Mouse (Mus musculus) kidney, adult 2 months (tissue): ENCODE results near the gene Stk39. TPM values are rescaled to one million over a fixed set of nuclear protein-coding genes. Genes with fewer than 3 reads are reported as not detected.

Experiments
- DNase-seq: peaks from one replicate; pipeline ENCODE4 v3.0.0; 2021
- H3K27ac ChIP-seq: fragments of 200-500 bp; 2 replicates; pipeline ENCODE4 v1.5.1; 2012; ENCODE audit warnings: low read depth, low read length, control low read depth, inconsistent platforms; ENCODE audit not compliant: insufficient read depth
- H3K27me3 ChIP-seq: fragments of 200-500 bp; replicated peaks from 2 replicates; pipeline ENCODE4 v1.6.1; 2012; ENCODE audit warnings: mild to moderate bottlenecking, moderate library complexity, low read length, inconsistent platforms; ENCODE audit not compliant: control insufficient read depth, insufficient read depth
- H3K36me3 ChIP-seq: fragments of 200-500 bp; 2 replicates; pipeline ENCODE4 v1.6.1; 2012; ENCODE audit warnings: mild to moderate bottlenecking, moderate library complexity, low read length, inconsistent platforms; ENCODE audit not compliant: control insufficient read depth, insufficient read depth
- H3K4me1 ChIP-seq: fragments of 200-500 bp; 2 replicates; pipeline ENCODE4 v1.6.1; 2011; ENCODE audit warnings: low read length; ENCODE audit not compliant: control insufficient read depth, insufficient read depth
- H3K4me3 ChIP-seq: fragments of 200-500 bp; 2 replicates; pipeline ENCODE4 v1.5.1; 2011; ENCODE audit warnings: mild to moderate bottlenecking, low read depth, low read length, control low read depth; ENCODE audit not compliant: insufficient read depth
- CTCF ChIP-seq: fragments of 200-500 bp; conservative IDR thresholded peaks from 2 replicates; pipeline ENCODE4 v1.5.1; 2011; ENCODE audit warnings: low read depth, mild to moderate bottlenecking, control low read depth, low read length, moderate library complexity, mixed read lengths; ENCODE audit not compliant: insufficient read depth, insufficient read length
- POLR2A ChIP-seq: fragments of 200-500 bp; IDR thresholded peaks from one replicate; pipeline ENCODE4 v1.6.1; 2011; ENCODE audit warnings: low read depth, low read length, control low read depth
- WGBS: fragments of 180-500 bp; shearing (Covaris S2); methylation state at CpG from one replicate; pipeline ENCODE4 v1.1.7; 2018; 5-methylcytosine and 5-hydroxymethylcytosine counted together
- polyA plus RNA-seq: library from polyadenylated mRNA; depleted of rRNA; stranded (reverse); fragments of >200 nt; gene quantifications from 2 replicates; pipeline ENCODE4 v1.2.3, GENCODE M21; 2012

Gene Stk39
- polyA plus RNA-seq, 1 experiment = 14.6 TPM

DNA sequence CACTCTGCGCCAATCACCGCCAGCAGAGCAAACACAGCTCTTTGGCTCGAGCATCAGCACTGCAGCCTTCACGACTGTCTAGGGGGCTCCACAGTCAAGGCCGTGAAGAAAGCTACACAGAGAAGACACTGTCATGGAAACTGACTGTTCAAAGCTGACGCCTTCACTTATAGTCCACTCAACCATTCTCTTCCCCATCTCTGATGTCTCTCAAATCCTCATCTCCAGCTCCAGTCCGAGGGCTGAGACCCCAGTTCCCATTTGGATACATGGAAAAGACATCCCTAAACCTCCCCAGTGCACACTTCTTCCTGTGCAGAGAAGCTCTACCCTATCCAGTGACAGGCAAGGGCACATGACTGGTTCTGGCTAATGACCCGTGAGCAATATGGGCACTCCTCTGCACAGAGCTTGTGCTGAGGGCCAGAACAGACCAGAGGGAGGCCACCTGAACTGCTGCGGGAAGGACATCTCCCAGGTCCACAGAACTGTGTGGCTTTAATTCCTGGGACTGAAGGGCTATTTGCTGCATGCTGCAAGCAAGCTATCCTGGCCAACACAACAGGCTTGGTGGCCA, 38.2 kb downstream of the Stk39 start:
- TF ChIP-seq CTCF (no peak), POLR2A (no peak)
- H3K36me3 ChIP-seq = no peaks in the 10 kb centered on the region
- H3K4me1 ChIP-seq = peaks cover 15% of the 10 kb centered on the region
- 73% methylated on average over 9 of the region's 9 CpGs for WGBS
- no peaks in the 10 kb centered on the region for H3K27me3 ChIP-seq
- no peak for DNase-seq
- H3K4me3 ChIP-seq = no peak overlapping the region
- H3K27ac ChIP-seq = no peak overlapping the region

DNA sequence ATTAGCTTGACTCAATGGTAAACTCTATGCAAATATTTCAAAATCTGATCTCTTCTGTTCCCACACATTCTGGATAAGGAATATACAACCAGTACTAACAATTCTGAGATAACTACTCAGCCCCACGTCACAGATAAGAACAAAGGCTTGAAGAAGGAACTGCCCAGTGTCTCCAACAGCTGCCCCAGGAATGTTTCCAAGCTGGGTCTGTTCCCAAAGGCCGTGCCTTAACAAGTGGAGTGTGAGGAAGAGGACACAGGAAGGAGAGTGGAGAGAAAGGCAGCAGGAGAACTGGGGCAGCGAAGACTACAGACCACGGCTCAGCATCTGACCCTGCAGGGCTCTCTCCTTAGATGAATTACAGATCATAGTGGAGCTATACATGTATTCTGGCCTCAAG, 39.2 kb downstream of the Stk39 start:
- Histone ChIP-seq H3K27ac (no peak overlapping the region), H3K4me1 (peaks cover 15% of the 10 kb centered on the region), H3K4me3 (no peak overlapping the region), H3K27me3 (no peaks in the 10 kb centered on the region), H3K36me3 (no peaks in the 10 kb centered on the region)
- no peak for DNase-seq
- TF ChIP-seq CTCF (no peak), POLR2A (no peak)
- 68% methylated on average over 4 of the region's 4 CpGs for WGBS

DNA sequence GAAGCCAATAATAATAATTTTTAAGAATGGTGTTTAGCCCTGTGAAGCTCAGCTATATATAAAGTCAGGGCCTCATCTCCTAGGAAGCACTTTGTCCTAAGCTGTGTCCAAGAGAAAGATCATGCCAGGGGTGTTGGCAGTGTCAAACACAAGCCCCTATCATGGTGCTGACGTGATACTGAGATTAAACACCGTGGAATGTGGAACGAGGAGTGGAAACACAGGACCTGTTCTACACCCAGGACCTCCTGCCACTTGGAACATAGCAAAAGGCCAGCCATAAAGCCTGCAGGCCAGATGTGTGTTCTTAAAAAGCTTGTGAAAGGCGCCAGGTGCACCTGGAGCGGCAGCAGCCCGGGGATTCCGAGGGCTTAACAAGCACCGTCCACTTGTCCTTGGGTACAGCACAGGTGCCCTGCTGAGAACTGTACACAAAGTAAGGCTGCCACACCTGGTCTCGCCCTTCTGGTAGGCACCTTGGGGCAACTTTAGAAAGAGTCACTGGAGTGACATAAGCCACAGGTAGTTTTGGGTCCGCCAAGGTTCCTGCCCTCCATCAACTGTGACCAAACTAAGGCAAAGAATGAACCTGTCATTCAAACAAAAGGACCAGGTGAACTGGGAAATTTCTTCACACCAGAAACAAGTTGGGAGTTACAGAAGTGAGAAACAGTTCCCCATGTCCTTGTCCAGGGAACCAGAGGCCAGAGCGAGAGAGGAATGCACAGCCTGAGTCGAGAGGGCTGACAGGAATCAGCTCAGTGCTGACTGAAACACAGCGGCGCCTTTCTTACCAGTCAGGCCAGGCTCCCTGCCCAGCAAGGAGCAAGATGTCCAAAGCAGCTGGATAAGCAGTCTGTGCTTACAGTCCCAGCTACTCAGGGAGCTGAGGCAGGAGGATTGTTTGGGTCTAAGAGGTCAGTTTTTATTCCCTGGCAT, 40.8 kb downstream of the Stk39 start:
- no peak overlapping the region for H3K4me3 ChIP-seq
- no peaks in the 10 kb centered on the region for H3K27me3 ChIP-seq
- H3K4me1 ChIP-seq = peaks cover 15% of the 10 kb centered on the region
- peak overlapping the region; percentile 51; the same call in 1 of the 2 replicates for H3K27ac ChIP-seq
- peak; percentile 33 for DNase-seq
- WGBS = 66% methylated on average over 14 of the region's 14 CpGs
- no peaks in the 10 kb centered on the region for H3K36me3 ChIP-seq
- TF ChIP-seq POLR2A (no peak), CTCF (no peak)

DNA sequence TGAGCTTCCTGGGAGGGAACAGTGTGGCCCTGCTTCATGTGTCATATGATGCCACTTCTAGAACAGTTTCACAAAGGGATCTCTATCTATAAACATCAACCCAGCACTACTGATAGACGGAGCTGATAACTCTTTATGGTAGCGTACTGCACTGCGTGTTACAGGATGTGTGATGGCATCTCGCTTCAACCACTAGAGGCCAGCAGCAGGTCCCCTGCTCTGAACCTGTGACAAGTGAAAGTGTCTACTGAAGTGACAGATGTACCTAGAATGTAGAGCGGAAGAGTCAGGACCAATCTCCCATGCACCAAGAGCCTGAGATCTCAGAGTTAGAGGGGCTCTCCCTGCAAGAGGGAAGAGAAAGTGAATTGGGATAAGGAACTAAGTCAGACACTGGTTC, 41.6 kb downstream of the Stk39 start:
- Histone ChIP-seq H3K4me3 (no peak overlapping the region), H3K4me1 (peaks cover 13% of the 10 kb centered on the region), H3K27me3 (no peaks in the 10 kb centered on the region), H3K27ac (no peak overlapping the region), H3K36me3 (no peaks in the 10 kb centered on the region)
- peak; percentile 38 for DNase-seq
- TF ChIP-seq POLR2A (no peak), CTCF (peak; percentile 49)
- 78% methylated on average over 5 of the region's 5 CpGs for WGBS

DNA sequence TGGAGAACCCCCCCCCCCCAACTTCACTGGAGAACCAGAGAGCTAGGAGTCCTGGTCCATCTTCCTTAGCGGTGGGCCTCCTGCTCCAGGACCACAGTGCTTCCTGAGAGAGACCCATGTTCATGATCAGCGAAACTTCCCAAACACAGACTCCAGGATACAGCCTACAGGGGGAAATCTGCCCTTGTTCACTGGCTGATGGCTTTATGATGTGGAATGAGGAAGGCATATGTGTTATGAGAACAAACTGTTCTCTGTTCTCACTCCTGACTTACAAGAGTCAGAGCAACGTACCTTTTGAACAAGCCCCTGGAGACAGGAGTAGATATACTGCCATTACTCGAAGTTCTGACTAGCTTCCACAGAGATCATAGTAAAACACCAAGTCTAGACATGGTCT, 42.6 kb downstream of the Stk39 start:
- no peak overlapping the region for H3K4me3 ChIP-seq
- H3K27me3 ChIP-seq = no peaks in the 10 kb centered on the region
- H3K4me1 ChIP-seq = peaks cover 12% of the 10 kb centered on the region
- DNase-seq = no peak
- no peaks in the 10 kb centered on the region for H3K36me3 ChIP-seq
- H3K27ac ChIP-seq = no peak overlapping the region
- 80% methylated on average over 4 of the region's 4 CpGs for WGBS
- no peak for TF ChIP-seq CTCF
- TF ChIP-seq POLR2A = no peak

DNA sequence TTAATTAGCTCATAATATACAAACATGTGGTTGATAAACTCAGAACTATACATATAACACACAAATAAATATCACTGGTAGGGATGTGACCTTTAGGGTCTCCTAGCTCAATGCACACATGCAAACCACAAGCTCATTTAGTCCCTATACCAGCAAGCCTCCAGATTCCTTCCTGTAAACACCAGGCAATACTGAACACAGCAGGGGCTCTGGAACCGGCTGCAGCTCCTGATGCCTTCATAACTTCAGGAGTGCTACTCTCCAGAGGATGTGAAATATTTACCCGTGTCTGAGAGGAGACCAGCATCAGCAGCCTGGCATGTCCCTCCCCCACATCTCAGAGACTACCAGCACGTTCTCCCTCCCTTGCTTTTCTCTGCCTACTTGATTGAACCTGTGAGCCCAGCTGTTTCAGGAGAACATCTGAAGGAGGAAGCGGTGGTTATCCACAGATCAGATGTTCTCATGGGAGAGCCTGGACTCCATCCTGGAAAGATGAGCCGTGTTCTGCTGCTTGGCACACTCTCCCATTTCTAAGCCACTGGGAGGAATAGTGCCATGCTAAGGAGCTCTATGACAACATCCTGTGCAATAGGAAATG, 45.0 kb downstream of the Stk39 start:
- TF ChIP-seq CTCF = no peak
- TF ChIP-seq POLR2A = no peak
- WGBS = 61% methylated on average over 5 of the region's 5 CpGs
- no peaks in the 10 kb centered on the region for H3K27me3 ChIP-seq
- no peaks in the 10 kb centered on the region for H3K36me3 ChIP-seq
- H3K4me1 ChIP-seq = 0 out of 2 replicates have a peak, but pooled peaks cover 4% of the 10 kb centered on the region
- H3K27ac ChIP-seq = no peak overlapping the region
- no peak for DNase-seq
- no peak overlapping the region for H3K4me3 ChIP-seq

DNA sequence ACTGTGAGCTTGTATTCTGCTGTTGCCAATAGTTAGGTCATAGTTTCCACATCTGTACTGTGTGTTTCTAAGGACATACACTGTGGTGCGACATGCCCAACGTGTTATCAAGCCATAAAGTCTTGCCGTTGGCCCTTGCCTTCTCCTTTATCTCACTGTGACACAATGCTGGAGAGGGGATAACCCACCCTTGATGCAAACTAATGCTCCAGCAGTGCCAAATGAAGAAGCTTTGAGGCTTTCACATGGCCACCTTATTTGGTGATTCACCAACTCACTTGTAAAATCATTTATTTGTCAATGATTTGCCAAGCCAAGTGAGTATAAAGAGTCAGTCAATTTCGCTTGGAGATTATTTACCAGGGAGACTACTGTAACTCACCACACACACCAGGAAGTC, 46.0 kb downstream of the Stk39 start:
- Histone ChIP-seq H3K27ac (no peak overlapping the region), H3K27me3 (no peaks in the 10 kb centered on the region)
- 63% methylated on average over 4 of the region's 4 CpGs for WGBS

More for the DNA sequence above, 46.0 kb downstream of the Stk39 start:
- TF ChIP-seq CTCF (no peak), POLR2A (no peak)
- Histone ChIP-seq H3K4me3 (no peak overlapping the region), H3K36me3 (no peaks in the 10 kb centered on the region), H3K4me1 (0 out of 2 replicates have a peak, but pooled peaks cover 4% of the 10 kb centered on the region)
- DNase-seq = peak; percentile 53
